Mouse (Mus musculus) erythroblast, embryonic 14.5 days (primary cell): Measurements from ENCODE around the gene Lhfp.

Source experiments
- GATA1 ChIP-seq: IDR thresholded peaks from 2 replicates; pipeline ENCODE4 v1.6.1; 2012; ENCODE audit warnings: low read length, inconsistent platforms, mixed read lengths
- TAL1 ChIP-seq: IDR thresholded peaks from 3 replicates; pipeline ENCODE4 v1.6.1; 2012; ENCODE audit warnings: low read length, inconsistent platforms, mixed read lengths

GRCm38 (mm10) chr3:53310093-53310492 is 268.8 kb downstream of the Lhfp start:
- TF ChIP-seq GATA1 (no peak), TAL1 (no peak)
